Mouse (Mus musculus): ENCODE measurements around the gene Cdc42. TPM values are rescaled to one million over a fixed set of nuclear protein-coding genes. Genes with fewer than 3 reads are reported as not detected.

Cdc42 gene
- total and polyA plus RNA-seq, 3 experiments, result 21.0 to 569 (median 398) TPM

DNA sequence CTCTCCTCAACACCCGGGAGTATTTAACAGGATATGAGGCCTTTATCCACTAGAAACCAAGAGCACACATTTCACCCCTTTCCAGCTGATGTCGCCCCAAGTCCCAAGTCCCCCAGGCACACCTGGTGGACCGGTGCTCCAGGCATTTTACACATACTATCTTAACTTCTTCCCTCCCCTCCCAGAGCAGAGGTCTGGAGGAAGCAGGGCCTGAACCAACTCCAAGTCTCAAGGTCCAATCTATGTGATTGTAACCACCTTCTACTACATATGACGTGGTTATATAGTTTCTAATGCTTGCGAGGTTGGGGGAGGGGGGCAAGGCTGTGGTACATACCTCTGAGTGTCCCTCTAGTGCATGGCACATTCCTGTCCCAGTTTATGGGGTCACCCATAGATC is 75.4 kb downstream of the Cdc42 start:
- Histone ChIP-seq H3K4me3 (ENCODE audit: low read depth, low read length) (no peak overlapping the region), H3K9me3 (replicated peaks) (peaks cover 3% of the 10 kb centered on the region), H3K27me3 (ENCODE audit: insufficient read depth, low read length) (peaks cover 34% of the 10 kb centered on the region), H3K4me1 (ENCODE audit: insufficient read depth, low read depth, low read length) (no peaks in the 10 kb centered on the region), H3K36me3 (replicated peaks) (no peaks in the 10 kb centered on the region)
- ATAC-seq (ENCODE audit: extremely low read depth, insufficient number of reproducible peaks, low FRiP score, poor library complexity, severe bottlenecking) (no peak), DNase-seq (ENCODE audit: low spot score) (no peak)
- TF ChIP-seq CTCF (IDR thresholded peaks at IDR 0.05; ENCODE audit: low read depth, low read length) (no peak), GATA2 (IDR thresholded peaks at IDR 0.05; ENCODE audit: borderline replicate concordance, low read depth, low read length) (no peak), TAL1 (conservative IDR thresholded peaks at IDR 0.05; ENCODE audit: low read depth, low read length) (no peak), POLR2AphosphoS5 (IDR thresholded peaks at IDR 0.05; ENCODE audit: insufficient replicate concordance, low read depth, low read length) (no peak), GATA1 (IDR thresholded peaks at IDR 0.05; ENCODE audit: borderline replicate concordance, low read length) (no peak)

DNA sequence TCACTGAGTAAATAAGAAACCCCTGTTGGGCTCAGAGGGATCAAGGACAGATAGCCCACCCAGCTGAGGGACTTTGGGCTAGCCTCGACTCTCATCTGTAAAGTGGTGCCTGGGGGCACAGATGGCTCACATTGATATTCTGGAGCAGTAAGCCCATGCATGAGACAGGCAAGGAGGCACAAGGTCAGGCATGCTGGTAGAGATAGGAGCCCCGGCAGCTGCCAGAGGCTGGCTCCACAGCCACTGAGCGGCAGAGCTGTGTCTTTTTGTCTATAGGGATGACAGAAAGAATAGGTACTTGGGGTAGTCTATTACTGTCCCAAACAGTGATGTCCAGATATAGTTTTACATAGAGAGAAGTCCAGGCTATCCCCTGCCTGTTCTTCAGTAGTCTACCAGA is 76.2 kb downstream of the Cdc42 start:
- ATAC-seq (ENCODE audit: extremely low read depth, insufficient number of reproducible peaks, low FRiP score, poor library complexity, severe bottlenecking) (no peak), DNase-seq (ENCODE audit: low spot score) (no peak)
- H3K9me3 ChIP-seq (replicated peaks), result peaks cover 7% of the 10 kb centered on the region
- H3K4me3 ChIP-seq (ENCODE audit: low read depth, low read length), result no peak overlapping the region
- TF ChIP-seq GATA1 (IDR thresholded peaks at IDR 0.05; ENCODE audit: borderline replicate concordance, low read length) (no peak), CTCF (IDR thresholded peaks at IDR 0.05; ENCODE audit: low read depth, low read length) (no peak), TAL1 (conservative IDR thresholded peaks at IDR 0.05; ENCODE audit: low read depth, low read length) (no peak), POLR2AphosphoS5 (IDR thresholded peaks at IDR 0.05; ENCODE audit: insufficient replicate concordance, low read depth, low read length) (no peak), GATA2 (IDR thresholded peaks at IDR 0.05; ENCODE audit: borderline replicate concordance, low read depth, low read length) (no peak)
- no peaks in the 10 kb centered on the region for H3K36me3 ChIP-seq (replicated peaks)
- peaks cover 32% of the 10 kb centered on the region for H3K27me3 ChIP-seq (ENCODE audit: insufficient read depth, low read length)
- H3K4me1 ChIP-seq (ENCODE audit: insufficient read depth, low read depth, low read length), result no peaks in the 10 kb centered on the region

DNA sequence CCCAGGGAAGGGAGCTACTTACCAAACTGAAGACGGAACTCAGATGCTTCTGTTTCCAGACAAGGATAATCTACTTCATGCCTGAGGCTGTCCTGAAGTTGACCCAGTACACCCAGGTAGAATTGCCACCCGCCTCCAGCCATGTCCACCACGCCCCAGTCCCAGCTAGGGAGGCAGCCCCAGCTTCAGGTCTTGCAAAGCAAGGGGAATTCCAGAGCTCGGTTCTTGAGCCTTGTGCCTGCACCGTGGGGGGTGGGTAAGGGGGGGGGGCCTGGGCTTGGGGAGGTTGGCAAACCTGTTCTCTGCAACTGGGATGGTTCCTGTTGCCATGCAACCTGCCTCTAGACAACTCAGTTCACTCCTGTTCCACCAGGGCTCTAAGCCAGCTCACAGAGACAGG is 78.2 kb downstream of the Cdc42 start:
- H3K27me3 ChIP-seq (ENCODE audit: insufficient read depth, low read length), result peaks cover 24% of the 10 kb centered on the region
- ATAC-seq (ENCODE audit: extremely low read depth, insufficient number of reproducible peaks, low FRiP score, poor library complexity, severe bottlenecking), result no peak

DNA sequence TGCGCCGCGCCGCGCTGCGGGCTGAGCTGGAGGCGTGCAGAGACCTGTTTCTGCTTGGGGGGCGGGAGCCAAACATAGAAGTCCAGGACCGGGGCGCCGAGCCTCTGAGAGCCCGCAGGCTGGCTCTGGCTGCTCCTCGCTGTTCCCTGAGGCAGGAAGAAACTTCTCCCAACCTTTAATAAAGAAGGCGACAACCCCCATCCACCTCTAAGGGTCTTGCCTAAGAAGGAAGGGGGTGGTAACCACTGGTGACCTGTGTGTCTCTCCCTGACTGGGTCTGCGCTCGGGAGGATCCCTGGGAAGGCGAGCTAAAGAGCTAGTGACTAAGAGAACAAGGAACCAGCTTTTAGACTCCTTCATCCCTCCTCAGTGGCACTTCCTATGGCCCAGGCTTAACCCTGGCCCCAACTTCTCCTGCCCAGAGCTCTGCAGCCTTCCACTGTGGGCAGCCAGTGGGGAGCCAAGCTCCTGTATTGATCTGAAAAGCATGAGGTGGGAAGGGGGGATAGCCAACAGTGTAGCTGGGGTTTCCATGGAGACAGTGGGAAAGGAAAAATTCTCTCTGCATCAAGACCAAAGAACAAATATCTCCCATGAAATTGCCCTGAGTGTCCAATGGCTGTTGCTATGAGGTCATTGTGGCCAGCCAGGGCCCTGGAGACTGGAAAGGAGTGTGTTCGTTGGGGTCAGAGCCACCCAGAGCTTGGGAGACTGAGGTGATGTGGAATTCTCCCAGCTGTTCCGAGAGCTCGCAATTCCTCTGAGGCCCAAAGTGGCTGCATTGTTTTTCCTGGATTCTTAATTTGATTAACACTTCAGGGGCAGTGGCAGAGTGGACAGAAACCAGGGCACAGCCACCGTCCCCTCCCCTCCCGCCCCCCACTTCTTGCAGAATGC is 79.1 kb downstream of the Cdc42 start:
- no peaks in the 10 kb centered on the region for H3K4me1 ChIP-seq (ENCODE audit: insufficient read depth, low read depth, low read length)
- ATAC-seq (ENCODE audit: extremely low read depth, insufficient number of reproducible peaks, low FRiP score, poor library complexity, severe bottlenecking) (no peak), DNase-seq (ENCODE audit: low spot score) (no peak)
- peaks cover 17% of the 10 kb centered on the region for H3K27me3 ChIP-seq (ENCODE audit: insufficient read depth, low read length)
- H3K36me3 ChIP-seq (replicated peaks), result no peaks in the 10 kb centered on the region
- H3K4me3 ChIP-seq (ENCODE audit: low read depth, low read length), result no peak overlapping the region
- TF ChIP-seq GATA1 (IDR thresholded peaks at IDR 0.05; ENCODE audit: borderline replicate concordance, low read length), result no peak
- no peak for TF ChIP-seq POLR2AphosphoS5 (IDR thresholded peaks at IDR 0.05; ENCODE audit: insufficient replicate concordance, low read depth, low read length)
- TF ChIP-seq CTCF (IDR thresholded peaks at IDR 0.05; ENCODE audit: low read depth, low read length), result no peak
- no peak for TF ChIP-seq TAL1 (conservative IDR thresholded peaks at IDR 0.05; ENCODE audit: low read depth, low read length)
- no peak for TF ChIP-seq GATA2 (IDR thresholded peaks at IDR 0.05; ENCODE audit: borderline replicate concordance, low read depth, low read length)
- H3K9me3 ChIP-seq (replicated peaks), result peaks cover 7% of the 10 kb centered on the region

More for the DNA sequence above, 78.2 kb downstream of the Cdc42 start:
- no peak overlapping the region for H3K4me3 ChIP-seq (ENCODE audit: low read depth, low read length)
- DNase-seq (ENCODE audit: low spot score), result no peak
- peaks cover 7% of the 10 kb centered on the region for H3K9me3 ChIP-seq (replicated peaks)
- H3K4me1 ChIP-seq (ENCODE audit: insufficient read depth, low read depth, low read length), result no peaks in the 10 kb centered on the region
- TF ChIP-seq GATA1 (IDR thresholded peaks at IDR 0.05; ENCODE audit: borderline replicate concordance, low read length) (no peak), GATA2 (IDR thresholded peaks at IDR 0.05; ENCODE audit: borderline replicate concordance, low read depth, low read length) (no peak), POLR2AphosphoS5 (IDR thresholded peaks at IDR 0.05; ENCODE audit: insufficient replicate concordance, low read depth, low read length) (no peak), TAL1 (conservative IDR thresholded peaks at IDR 0.05; ENCODE audit: low read depth, low read length) (no peak), CTCF (IDR thresholded peaks at IDR 0.05; ENCODE audit: low read depth, low read length) (no peak)
- H3K36me3 ChIP-seq (replicated peaks), result no peaks in the 10 kb centered on the region

GRCm38 (mm10) chr4:137277600-137278143 is 79.8 kb downstream of the Cdc42 start:
- DNase-seq (ENCODE audit: low spot score) (no peak), ATAC-seq (ENCODE audit: extremely low read depth, insufficient number of reproducible peaks, low FRiP score, poor library complexity, severe bottlenecking) (no peak)
- no peak overlapping the region for H3K4me3 ChIP-seq (ENCODE audit: low read depth, low read length)
- peaks cover 7% of the 10 kb centered on the region for H3K9me3 ChIP-seq (replicated peaks)
- peaks cover 10% of the 10 kb centered on the region; the same call in 1 of the 2 replicates for H3K27me3 ChIP-seq (ENCODE audit: insufficient read depth, low read length)
- no peaks in the 10 kb centered on the region for H3K36me3 ChIP-seq (replicated peaks)
- TF ChIP-seq POLR2AphosphoS5 (IDR thresholded peaks at IDR 0.05; ENCODE audit: insufficient replicate concordance, low read depth, low read length) (no peak), CTCF (IDR thresholded peaks at IDR 0.05; ENCODE audit: low read depth, low read length) (no peak), TAL1 (conservative IDR thresholded peaks at IDR 0.05; ENCODE audit: low read depth, low read length) (no peak), GATA1 (IDR thresholded peaks at IDR 0.05; ENCODE audit: borderline replicate concordance, low read length) (no peak), GATA2 (IDR thresholded peaks at IDR 0.05; ENCODE audit: borderline replicate concordance, low read depth, low read length) (no peak)
- no peaks in the 10 kb centered on the region for H3K4me1 ChIP-seq (ENCODE audit: insufficient read depth, low read depth, low read length)

DNA sequence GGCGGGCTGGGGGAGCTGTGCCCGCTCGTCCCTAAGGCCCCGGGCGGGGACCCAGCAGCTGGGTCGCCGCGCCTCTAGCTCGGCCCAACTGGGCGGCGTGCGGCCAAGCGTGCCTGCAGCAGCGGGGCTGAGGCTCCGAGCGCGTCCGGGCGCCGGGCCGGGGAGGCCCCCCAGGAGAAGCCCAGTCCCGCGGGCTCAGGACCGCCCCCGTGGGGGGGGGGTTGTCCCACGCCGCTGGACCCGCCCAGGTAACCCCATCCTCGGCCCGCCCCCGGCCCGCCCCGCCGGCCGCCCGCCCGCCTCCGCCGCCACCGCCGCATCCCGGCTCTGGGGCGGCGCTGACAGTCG is 80.4 kb downstream of the Cdc42 start, which contains the start of gene Wnt4:
Gene Wnt4, plus strand, starts transcription at position 324 of the 348 bp plus-strand sequence.
- TF ChIP-seq GATA2 (IDR thresholded peaks at IDR 0.05; ENCODE audit: borderline replicate concordance, low read depth, low read length) (no peak), GATA1 (IDR thresholded peaks at IDR 0.05; ENCODE audit: borderline replicate concordance, low read length) (no peak), POLR2AphosphoS5 (IDR thresholded peaks at IDR 0.05; ENCODE audit: insufficient replicate concordance, low read depth, low read length) (no peak), CTCF (IDR thresholded peaks at IDR 0.05; ENCODE audit: low read depth, low read length) (no peak), TAL1 (conservative IDR thresholded peaks at IDR 0.05; ENCODE audit: low read depth, low read length) (no peak)
- no peak within 1 kb of the TSS for H3K4me3 ChIP-seq (ENCODE audit: low read depth, low read length)
- peaks cover 7% of the 10 kb centered on the region for H3K9me3 ChIP-seq (replicated peaks)
- 0 out of 2 replicates have a peak, but pooled peaks cover 6% of the 10 kb centered on the region for H3K27me3 ChIP-seq (ENCODE audit: insufficient read depth, low read length)
- H3K36me3 ChIP-seq (replicated peaks), result no peaks in the 10 kb centered on the region
- H3K4me1 ChIP-seq (ENCODE audit: insufficient read depth, low read depth, low read length), result no peaks in the 10 kb centered on the region
- no peak for DNase-seq (ENCODE audit: low spot score)
- no peak for ATAC-seq (ENCODE audit: extremely low read depth, insufficient number of reproducible peaks, low FRiP score, poor library complexity, severe bottlenecking)
